Mouse (Mus musculus): ENCODE results near the gene Cpsf7. TPM values are rescaled to one million over a fixed set of nuclear protein-coding genes. Genes with fewer than 3 reads are reported as not detected.

Cpsf7 gene
- polyA plus RNA-seq, 1 experiment from 2014 or later, result 8.5 TPM

GRCm38 (mm10) chr19:10497512-10498160 lies 27.4 kb upstream of the Cpsf7 start:
- Histone ChIP-seq H3K4me3 (ENCODE audit: low read depth, low read length) (no peak overlapping the region), H3K4me1 (ENCODE audit: insufficient read depth) (no peaks in the 10 kb centered on the region), H3K27ac (ENCODE audit: low read depth) (no peak overlapping the region), H3K9me3 (ENCODE audit: low read length) (no peaks in the 10 kb centered on the region), H3K4me2 (ENCODE audit: low read depth, low read length) (no peak overlapping the region), H3K27me3 (ENCODE audit: insufficient read depth, low read length) (no peaks in the 10 kb centered on the region), H3K9ac (replicated peaks) (no peak overlapping the region), H3K36me3 (replicated peaks; ENCODE audit: insufficient read depth, low read length) (peaks cover 35% of the 10 kb centered on the region)
- 27% methylated on average over 8 of the region's 8 CpGs for WGBS (ENCODE audit: insufficient replicate concordance)
- no peak for TF ChIP-seq CTCF (IDR thresholded peaks at IDR 0.05; ENCODE audit: low read depth)
- ATAC-seq (no peak), DNase-seq (no peak)

GRCm38 (mm10) chr19:10500581-10500980 lies 24.5 kb upstream of the Cpsf7 start:
- TF ChIP-seq EP300 (IDR thresholded peaks at IDR 0.05; ENCODE audit: low read depth) (no peak), CTCF (IDR thresholded peaks at IDR 0.05; ENCODE audit: low read depth) (no peak)
- no peaks in the 10 kb centered on the region for H3K9me3 ChIP-seq (ENCODE audit: low read length)
- no peak for ATAC-seq
- H3K4me1 ChIP-seq (ENCODE audit: insufficient read depth), result no peaks in the 10 kb centered on the region
- WGBS (ENCODE audit: insufficient replicate concordance), result 87% methylated on average over 8 of the region's 8 CpGs
- H3K4me3 ChIP-seq (ENCODE audit: low read depth, low read length), result no peak overlapping the region
- peaks cover 51% of the 10 kb centered on the region for H3K36me3 ChIP-seq (replicated peaks; ENCODE audit: insufficient read depth, low read length)
- DNase-seq, result no peak
- H3K4me2 ChIP-seq (ENCODE audit: low read depth, low read length), result no peak overlapping the region
- no peaks in the 10 kb centered on the region for H3K27me3 ChIP-seq (ENCODE audit: insufficient read depth, low read length)
- H3K27ac ChIP-seq (ENCODE audit: low read depth), result no peak overlapping the region
- H3K9ac ChIP-seq (replicated peaks), result no peak overlapping the region

GRCm38 (mm10) chr19:10502571-10502970 lies 22.5 kb upstream of the Cpsf7 start:
- TF ChIP-seq CTCF (IDR thresholded peaks at IDR 0.05; ENCODE audit: low read depth), result peak; percentile 93
- no peak for TF ChIP-seq EP300 (IDR thresholded peaks at IDR 0.05; ENCODE audit: low read depth)
- peak; percentile 55 for DNase-seq
- 21% methylated on average over 4 of the region's 4 CpGs for WGBS (ENCODE audit: insufficient replicate concordance)
- Histone ChIP-seq H3K36me3 (replicated peaks; ENCODE audit: insufficient read depth, low read length) (peaks cover 67% of the 10 kb centered on the region), H3K4me3 (ENCODE audit: low read depth, low read length) (no peak overlapping the region), H3K9ac (replicated peaks) (no peak overlapping the region), H3K9me3 (ENCODE audit: low read length) (no peaks in the 10 kb centered on the region), H3K4me2 (ENCODE audit: low read depth, low read length) (no peak overlapping the region), H3K27me3 (ENCODE audit: insufficient read depth, low read length) (no peaks in the 10 kb centered on the region), H3K4me1 (ENCODE audit: insufficient read depth) (no peaks in the 10 kb centered on the region), H3K27ac (ENCODE audit: low read depth) (no peak overlapping the region)
- peak; percentile 48; the same call in 1 of the 2 replicates for ATAC-seq

GRCm38 (mm10) chr19:10510759-10511330 lies 14.2 kb upstream of the Cpsf7 start:
- no peaks in the 10 kb centered on the region for H3K4me1 ChIP-seq (ENCODE audit: insufficient read depth)
- H3K9me3 ChIP-seq (ENCODE audit: low read length), result no peaks in the 10 kb centered on the region
- no peaks in the 10 kb centered on the region for H3K27me3 ChIP-seq (ENCODE audit: insufficient read depth, low read length)
- DNase-seq (no peak), ATAC-seq (peak; percentile 51; the same call in 1 of the 2 replicates)
- H3K9ac ChIP-seq (replicated peaks), result no peak overlapping the region
- no peak overlapping the region for H3K4me3 ChIP-seq (ENCODE audit: low read depth, low read length)
- peaks cover 49% of the 10 kb centered on the region for H3K36me3 ChIP-seq (replicated peaks; ENCODE audit: insufficient read depth, low read length)
- WGBS (ENCODE audit: insufficient replicate concordance), result 63% methylated on average over 6 of the region's 6 CpGs
- TF ChIP-seq EP300 (IDR thresholded peaks at IDR 0.05; ENCODE audit: low read depth), result no peak
- no peak for TF ChIP-seq CTCF (IDR thresholded peaks at IDR 0.05; ENCODE audit: low read depth)
- H3K4me2 ChIP-seq (ENCODE audit: low read depth, low read length), result no peak overlapping the region
- H3K27ac ChIP-seq (ENCODE audit: low read depth), result peak overlapping the region; percentile 45; the same call in 1 of the 2 replicates

GRCm38 (mm10) chr19:10520355-10520754 lies 4.7 kb upstream of the Cpsf7 start:
- no peak for DNase-seq
- Histone ChIP-seq H3K27ac (ENCODE audit: low read depth) (no peak overlapping the region), H3K9me3 (ENCODE audit: low read length) (no peaks in the 10 kb centered on the region), H3K9ac (replicated peaks) (no peak overlapping the region), H3K36me3 (replicated peaks; ENCODE audit: insufficient read depth, low read length) (peaks cover 29% of the 10 kb centered on the region), H3K4me3 (ENCODE audit: low read depth, low read length) (no peak overlapping the region), H3K4me1 (ENCODE audit: insufficient read depth) (peaks cover 19% of the 10 kb centered on the region), H3K4me2 (ENCODE audit: low read depth, low read length) (no peak overlapping the region), H3K27me3 (ENCODE audit: insufficient read depth, low read length) (no peaks in the 10 kb centered on the region)
- WGBS (ENCODE audit: insufficient replicate concordance), result 75% methylated on average over 1 of the region's 1 CpGs
- TF ChIP-seq CTCF (IDR thresholded peaks at IDR 0.05; ENCODE audit: low read depth), result peak; percentile 62
- no peak for TF ChIP-seq EP300 (IDR thresholded peaks at IDR 0.05; ENCODE audit: low read depth)
- no peak for ATAC-seq

GRCm38 (mm10) chr19:10521926-10522325 lies 3.1 kb upstream of the Cpsf7 start:
- H3K9me3 ChIP-seq (ENCODE audit: low read length), result no peaks in the 10 kb centered on the region
- ATAC-seq (no peak), DNase-seq (no peak)
- H3K36me3 ChIP-seq (replicated peaks; ENCODE audit: insufficient read depth, low read length), result peaks cover 13% of the 10 kb centered on the region
- WGBS (ENCODE audit: insufficient replicate concordance), result 56% methylated on average over 1 of the region's 1 CpGs
- H3K27me3 ChIP-seq (ENCODE audit: insufficient read depth, low read length), result no peaks in the 10 kb centered on the region
- H3K4me2 ChIP-seq (ENCODE audit: low read depth, low read length), result no peak overlapping the region
- peak overlapping the region; percentile 11; the same call in 1 of the 2 replicates for H3K27ac ChIP-seq (ENCODE audit: low read depth)
- peaks cover 29% of the 10 kb centered on the region for H3K4me1 ChIP-seq (ENCODE audit: insufficient read depth)
- H3K9ac ChIP-seq (replicated peaks), result no peak overlapping the region
- TF ChIP-seq CTCF (IDR thresholded peaks at IDR 0.05; ENCODE audit: low read depth), result no peak
- no peak for TF ChIP-seq EP300 (IDR thresholded peaks at IDR 0.05; ENCODE audit: low read depth)
- H3K4me3 ChIP-seq (ENCODE audit: low read depth, low read length), result no peak overlapping the region
